Mouse (Mus musculus) brain, embryonic 18.5 days (tissue): ENCODE data around the gene Fkbp8.
"Not testable (repeated sequence)": the region's sequence is repeated elsewhere in the genome, so short reads cannot be mapped to it uniquely, and the experiment has no call there.

Experiments used
- DNase-seq: peaks from one replicate; pipeline ENCODE4 v3.0.0-alpha.2; 2012; ENCODE audit warnings: low read depth, low spot score

Gene Fkbp8

GRCm38 (mm10) chr8:70501820-70502529 is 25.5 kb upstream of the Fkbp8 start:
- DNase-seq, result no peak

GRCm38 (mm10) chr8:70502540-70502939 is 25.0 kb upstream of the Fkbp8 start:
- DNase-seq, result no peak

GRCm38 (mm10) chr8:70503062-70503750 is 24.3 kb upstream of the Fkbp8 start:
- DNase-seq, result no peak

- DNase-seq, result no peak
These were observed 23.2 kb upstream of the Fkbp8 start for GRCm38 (mm10) chr8:70504291-70504716.

- DNase-seq, result no peak
These were observed 22.7 kb upstream of the Fkbp8 start for GRCm38 (mm10) chr8:70504851-70505250.

- DNase-seq, result no peak
These were observed 21.7 kb upstream of the Fkbp8 start for GRCm38 (mm10) chr8:70505698-70506327.

GRCm38 (mm10) chr8:70506328-70507026 is 21.0 kb upstream of the Fkbp8 start, which contains the start of gene Rex1bd:
Rex1bd (minus strand) TSS chr8:70506752.
- peak; percentile 83 for DNase-seq

- DNase-seq, result no peak
These were observed 20.5 kb upstream of the Fkbp8 start for GRCm38 (mm10) chr8:70507027-70507393.

- DNase-seq, result no peak
These were observed 18.1 kb upstream of the Fkbp8 start for GRCm38 (mm10) chr8:70509281-70509952.

- DNase-seq, result peak; percentile 94
These were observed 17.2 kb upstream of the Fkbp8 start, which contains the start of gene Uba52 for GRCm38 (mm10) chr8:70510228-70510915. Uba52 (minus strand) TSS chr8:70510801.

GRCm38 (mm10) chr8:70511174-70511573 is 16.4 kb upstream of the Fkbp8 start:
- DNase-seq, result not testable (repeated sequence)

GRCm38 (mm10) chr8:70511770-70512169 is 15.8 kb upstream of the Fkbp8 start:
- DNase-seq, result no peak

- no peak for DNase-seq
These were observed 15.1 kb upstream of the Fkbp8 start for GRCm38 (mm10) chr8:70512253-70512903.

GRCm38 (mm10) chr8:70513441-70513840 is 14.1 kb upstream of the Fkbp8 start:
- DNase-seq, result no peak

GRCm38 (mm10) chr8:70517940-70518643 is 9.4 kb upstream of the Fkbp8 start:
- no peak for DNase-seq

- DNase-seq, result no peak
These were observed 8.5 kb upstream of the Fkbp8 start for GRCm38 (mm10) chr8:70519043-70519442.

GRCm38 (mm10) chr8:70519606-70520005 is 7.9 kb upstream of the Fkbp8 start:
- DNase-seq, result no peak

- DNase-seq, result peak; percentile 94
These were observed 4.7 kb upstream of the Fkbp8 start for GRCm38 (mm10) chr8:70522592-70523403.

GRCm38 (mm10) chr8:70527111-70527511 is 413 bp upstream of the Fkbp8 start:
- no peak for DNase-seq
